9 mouse cellular contexts compared by ENCODE assay signal in the genomic region with DNA sequence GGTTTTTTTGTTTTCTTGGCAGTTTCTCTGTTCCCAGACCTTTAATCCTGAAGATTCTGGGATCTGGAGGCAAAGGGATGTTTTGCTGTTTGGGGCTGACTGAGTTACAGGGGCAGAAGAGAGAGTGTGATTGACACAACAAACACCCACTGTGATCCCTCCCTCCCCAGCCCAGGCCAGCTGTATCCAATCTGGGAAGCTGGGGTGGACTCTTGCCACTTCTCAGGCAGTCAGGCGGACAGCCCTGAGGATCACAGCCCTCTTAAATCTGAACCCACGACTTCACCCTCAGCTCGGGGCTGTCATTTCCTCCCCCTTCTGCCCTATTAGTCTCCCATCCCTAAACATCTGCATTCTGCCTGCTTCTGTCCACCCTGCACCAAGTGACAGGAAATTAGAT. TPM values are rescaled to one million over a fixed set of nuclear protein-coding genes. Genes with fewer than 3 reads are reported as not detected.
DNase-seq lines count a peak whose midpoint lies in the region; ATAC-seq lines count a peak whose summit lies in the region.
"Had no signal": no experiment of that assay in that cellular context is flagged by ENCODE, and none has a peak within 500 bp of the region (broad histone marks: within the 10 kb centered on the region; RNA-seq: fewer than 3 reads in every experiment).

No protein-coding gene starts in this region.

- ATAC-seq in forebrain, embryonic 11.5 days (replicated peaks; ENCODE audit: low FRiP score) = no peak
- ATAC-seq in kidney, embryonic 14.5 days (ENCODE audit: low FRiP score, low TSS enrichment) = peak; percentile 89

- H3K27ac ChIP-seq in forebrain, embryonic 11.5 days (ENCODE audit: low read depth, low read length) = peak overlapping the region; percentile 70
- peak overlapping the region; percentile 6; the same call in 1 of the 2 replicates for H3K27ac ChIP-seq in kidney, embryonic 14.5 days (ENCODE audit: low read depth, low read length)

- H3K27me3 ChIP-seq in forebrain, embryonic 11.5 days (ENCODE audit: control insufficient read depth, insufficient read depth, low read length) = no peaks in the 10 kb centered on the region
- no peaks in the 10 kb centered on the region for H3K27me3 ChIP-seq in kidney, embryonic 14.5 days (ENCODE audit: control insufficient read depth, insufficient read depth, low read length)

- no peak overlapping the region for H3K4me3 ChIP-seq in forebrain, embryonic 11.5 days (ENCODE audit: low read depth, low read length)
- no peak overlapping the region for H3K4me3 ChIP-seq in kidney, embryonic 14.5 days (ENCODE audit: low read length)

- H3K36me3 ChIP-seq in forebrain, embryonic 11.5 days (ENCODE audit: control insufficient read depth, insufficient read depth, low read length) = no peaks in the 10 kb centered on the region
- H3K36me3 ChIP-seq in kidney, embryonic 14.5 days (ENCODE audit: control insufficient read depth, insufficient read depth, low read length) = no peaks in the 10 kb centered on the region

- no peaks in the 10 kb centered on the region for H3K9me3 ChIP-seq in forebrain, embryonic 11.5 days (ENCODE audit: control insufficient read depth, low read length)
- H3K9me3 ChIP-seq in kidney, embryonic 14.5 days (ENCODE audit: control insufficient read depth, low read length) = peaks cover 5% of the 10 kb centered on the region; the same call in 1 of the 2 replicates

- H3K9ac ChIP-seq in forebrain, embryonic 11.5 days (ENCODE audit: low read length) = no peak overlapping the region
- no peak overlapping the region for H3K9ac ChIP-seq in kidney, embryonic 14.5 days (ENCODE audit: low read depth, low read length)

- WGBS in forebrain, embryonic 11.5 days = 19% methylated on average over 3 of the region's 3 CpGs
- WGBS in kidney, embryonic 14.5 days = 16% methylated on average over 3 of the region's 3 CpGs

- no peak overlapping the region for H3K4me2 ChIP-seq in forebrain, embryonic 11.5 days (ENCODE audit: low read depth, low read length, severe bottlenecking)
- H3K4me2 ChIP-seq in kidney, embryonic 14.5 days (replicated peaks; ENCODE audit: low read depth, low read length) = no peak overlapping the region

- H3K4me1 ChIP-seq in forebrain, embryonic 11.5 days (replicated peaks; ENCODE audit: control insufficient read depth, insufficient read depth, low read length) = peaks cover 9% of the 10 kb centered on the region; the same call in 1 of the 2 replicates
- peaks cover 15% of the 10 kb centered on the region for H3K4me1 ChIP-seq in kidney, embryonic 14.5 days (ENCODE audit: control insufficient read depth, insufficient read depth, low read length)

- peak; percentile 51 for DNase-seq in embryo, embryonic 11 days
- DNase-seq in forebrain, embryonic 11.5 days (ENCODE audit: low spot score) = peak; percentile 60
- peak; percentile 25 for DNase-seq in mesoderm, embryonic 11.5 days (ENCODE audit: low read depth, low spot score)
- no peak for DNase-seq in c-Kit-positive CD71-positive TER-119-positive erythroid progenitor cells, embryonic 14.5 days (ENCODE audit: low spot score)
- DNase-seq in layer of hippocampus, adult 18-20 months (ENCODE audit: low spot score in 2 of 2) = no peak
- no peak for DNase-seq in spleen, postnatal 36 days (ENCODE audit: low spot score in 2 of 2)
- no peak for DNase-seq in adrenal gland, postnatal 36 days
- DNase-seq: thymus, postnatal 4 days had no signal

RNA-seq across cellular contexts. Expression of a gene that starts 55.7 kb away (rescaled TPM):
- polyA plus RNA-seq in forebrain, embryonic 11.5 days (2014; fragmentation: Nextera tagmentation; extraction: Ambion mirVana) = 9.2 and 13.3 TPM in 2 replicates
- 13.7 and 14.7 TPM in 2 replicates for polyA plus RNA-seq in kidney, embryonic 14.5 days (2014; fragmentation: Nextera tagmentation; extraction: Ambion mirVana)
- total RNA-seq in layer of hippocampus, adult 18-20 months (2021) = 10 to 100 TPM; 25.2 to 28.2 TPM
- total RNA-seq in adrenal gland, postnatal 36 days (2021) = 10 to 100 TPM; 11.2 to 15.2 TPM

Comparison
In these comparisons a context has a peak if more than half of its experiments do, and no peak if none do; other contexts are left out.
1. DNase-seq: peak in embryo, embryonic 11 days (single experiment), forebrain, embryonic 11.5 days (single experiment) and mesoderm, embryonic 11.5 days (single experiment); none in c-Kit-positive CD71-positive TER-119-positive erythroid progenitor cells, embryonic 14.5 days (single experiment), layer of hippocampus, adult 18-20 months (0 of 2), spleen, postnatal 36 days (0 of 2) and adrenal gland, postnatal 36 days (0 of 2).